Mouse (Mus musculus): ENCODE data around the gene Hspa12b.

The Hspa12b gene

GRCm38 (mm10) chr2:131129836-131130235 is 2.8 kb downstream of the Hspa12b start:
- no peak for DNase-seq (ENCODE audit: low spot score)

DNA sequence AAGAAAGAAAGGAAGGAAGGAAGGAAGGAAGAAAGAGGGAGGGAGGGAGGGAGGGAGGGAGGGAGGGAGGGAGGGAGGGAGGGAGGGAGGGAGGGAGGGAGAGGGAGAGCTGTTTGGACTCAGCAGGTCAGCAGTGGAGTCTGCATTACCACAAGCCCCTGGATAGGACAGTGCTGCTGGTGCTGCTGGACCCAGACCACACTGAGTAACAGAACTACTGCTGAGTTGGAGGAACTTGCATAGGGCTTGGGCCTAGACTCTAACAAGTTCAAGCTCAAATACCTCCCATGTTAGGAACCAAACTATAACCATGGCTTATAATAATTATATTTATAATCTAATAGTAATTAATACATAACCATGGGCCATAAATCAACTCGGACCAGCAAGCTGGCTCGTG is 3.8 kb downstream of the Hspa12b start:
- DNase-seq (ENCODE audit: low spot score), result no peak

DNA sequence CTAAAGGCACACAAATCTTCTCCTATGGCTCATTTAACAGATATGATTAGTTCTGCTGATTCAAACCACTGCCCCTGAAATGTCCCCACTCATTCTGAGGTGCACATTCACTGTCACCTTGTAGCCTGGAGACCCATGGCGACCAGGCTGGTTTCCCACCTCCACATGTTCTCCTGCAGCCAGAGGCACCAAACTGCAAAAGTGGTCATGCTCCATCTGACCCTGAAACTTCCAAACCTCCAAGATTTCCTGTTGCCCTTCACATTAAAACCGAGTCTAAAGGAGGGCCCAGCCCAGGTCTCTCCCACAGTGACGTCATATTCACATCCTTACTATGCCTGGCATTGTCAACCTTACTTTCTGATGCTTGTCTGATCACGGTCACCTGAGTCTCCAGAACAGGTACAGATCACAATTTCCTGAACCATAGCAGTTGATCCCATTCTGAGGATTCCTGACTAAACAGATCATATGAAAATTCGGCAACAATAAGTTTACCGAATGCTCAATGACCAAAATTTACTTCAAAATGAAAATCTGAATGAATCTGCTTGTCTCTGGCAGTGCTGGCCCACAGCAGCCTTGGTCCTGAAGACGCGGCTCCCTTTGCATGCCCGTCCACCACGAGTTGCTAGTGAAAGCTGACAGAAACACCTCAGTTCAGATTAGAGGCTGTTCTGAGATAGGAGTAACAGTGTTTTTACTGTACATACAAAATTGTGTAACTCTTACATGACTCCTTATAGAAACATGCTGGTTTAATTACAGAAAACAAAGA is 5.2 kb downstream of the Hspa12b start:
- no peak for DNase-seq (ENCODE audit: low spot score)

DNA sequence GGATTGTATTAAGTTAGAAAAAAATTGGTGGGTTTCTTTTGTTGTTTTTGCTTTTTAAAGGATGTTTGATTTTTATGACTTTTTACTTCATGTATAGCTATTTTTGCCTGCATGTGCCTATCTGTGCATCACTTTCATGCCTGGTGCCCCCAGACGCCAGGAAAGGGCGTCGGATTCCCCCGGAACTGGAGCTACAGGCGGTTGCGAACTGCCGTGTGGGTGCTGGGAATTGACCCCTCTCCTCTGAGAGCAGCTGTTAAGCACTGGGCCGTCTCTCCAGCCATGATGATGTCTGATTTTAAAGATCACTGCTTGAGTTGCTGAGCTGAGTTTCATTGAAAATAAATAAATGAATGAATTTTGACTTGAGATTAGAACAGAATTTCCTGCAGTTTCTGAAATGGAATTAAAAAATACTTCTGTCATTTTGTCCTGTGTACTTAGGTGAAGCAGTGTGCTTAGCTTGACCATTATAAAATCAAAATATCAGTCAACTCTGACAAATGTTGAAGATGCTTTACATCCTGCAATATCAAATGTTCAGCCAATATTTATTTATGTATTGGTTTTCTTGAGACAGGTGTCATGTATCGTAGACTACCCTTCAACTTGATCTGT is 6.0 kb downstream of the Hspa12b start, which contains the start of gene Gm11037:
Gene Gm11037, plus strand, starts transcription at position 568 of the 618 bp plus-strand sequence.
- DNase-seq (ENCODE audit: low spot score), result no peak

DNA sequence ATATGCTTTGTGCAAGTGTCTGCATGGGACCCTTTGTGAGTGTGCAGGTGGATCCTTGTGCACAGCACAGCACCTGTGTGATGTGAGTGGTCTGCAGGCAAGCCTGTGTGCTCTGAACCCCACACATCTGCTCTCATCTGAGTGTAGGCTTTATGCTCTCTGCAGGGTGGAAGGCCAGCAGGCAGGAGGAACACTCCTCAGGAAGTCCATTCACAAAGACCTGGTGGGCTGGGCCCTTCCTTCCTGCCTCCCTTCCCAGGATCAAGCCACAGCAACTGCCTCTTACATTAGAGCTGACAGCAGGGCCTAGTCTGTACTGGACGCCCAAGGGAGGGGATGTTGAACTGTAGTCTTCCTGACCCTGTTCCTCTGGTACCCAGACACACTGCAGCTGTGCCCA is 7.3 kb downstream of the Hspa12b start:
- no peak for DNase-seq (ENCODE audit: low spot score)

DNA sequence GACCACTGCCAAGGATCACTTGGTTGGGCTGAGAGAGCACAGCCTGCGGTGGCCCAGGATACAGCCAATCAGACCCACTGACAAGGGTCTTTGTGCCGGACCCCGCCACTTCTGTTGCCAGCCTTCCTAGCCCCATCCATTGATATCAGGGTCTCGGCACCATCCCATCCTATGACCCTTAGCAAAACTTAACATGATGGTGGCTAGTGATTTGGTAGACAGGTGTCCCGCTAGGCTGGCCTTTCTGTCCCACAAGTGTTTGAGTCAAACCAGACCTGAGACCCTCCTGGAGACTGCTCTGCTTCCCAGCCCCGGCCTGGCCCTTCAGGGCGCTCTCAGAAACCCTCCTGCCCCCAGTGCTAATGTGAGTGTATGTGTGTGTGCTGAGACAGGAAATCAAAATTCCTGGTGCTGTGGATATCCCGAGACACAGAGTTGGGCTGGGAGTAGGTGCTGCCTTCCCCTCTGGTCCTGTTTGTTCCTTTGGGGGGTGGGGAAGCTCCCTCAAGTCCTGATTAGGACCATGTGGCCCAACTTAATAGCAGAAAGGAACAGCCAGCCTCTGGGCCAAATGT is 7.8 kb downstream of the Hspa12b start:
- no peak for DNase-seq (ENCODE audit: low spot score)

- no peak for DNase-seq (ENCODE audit: low spot score)
These were observed 8.6 kb downstream of the Hspa12b start for GRCm38 (mm10) chr2:131135521-131136139.

GRCm38 (mm10) chr2:131138296-131138695 is 11.2 kb downstream of the Hspa12b start:
- no peak for DNase-seq (ENCODE audit: low spot score)

- no peak for DNase-seq (ENCODE audit: low spot score)
These were observed 11.7 kb downstream of the Hspa12b start for GRCm38 (mm10) chr2:131138760-131139159.

GRCm38 (mm10) chr2:131139287-131139686 is 12.2 kb downstream of the Hspa12b start:
- DNase-seq (ENCODE audit: low spot score), result no peak

GRCm38 (mm10) chr2:131139886-131140532 is 12.9 kb downstream of the Hspa12b start:
- DNase-seq (ENCODE audit: low spot score), result no peak

- no peak for DNase-seq (ENCODE audit: low spot score)
These were observed 13.4 kb downstream of the Hspa12b start for GRCm38 (mm10) chr2:131140533-131140905.

GRCm38 (mm10) chr2:131141336-131141986 is 14.4 kb downstream of the Hspa12b start:
- no peak for DNase-seq (ENCODE audit: low spot score)

DNA sequence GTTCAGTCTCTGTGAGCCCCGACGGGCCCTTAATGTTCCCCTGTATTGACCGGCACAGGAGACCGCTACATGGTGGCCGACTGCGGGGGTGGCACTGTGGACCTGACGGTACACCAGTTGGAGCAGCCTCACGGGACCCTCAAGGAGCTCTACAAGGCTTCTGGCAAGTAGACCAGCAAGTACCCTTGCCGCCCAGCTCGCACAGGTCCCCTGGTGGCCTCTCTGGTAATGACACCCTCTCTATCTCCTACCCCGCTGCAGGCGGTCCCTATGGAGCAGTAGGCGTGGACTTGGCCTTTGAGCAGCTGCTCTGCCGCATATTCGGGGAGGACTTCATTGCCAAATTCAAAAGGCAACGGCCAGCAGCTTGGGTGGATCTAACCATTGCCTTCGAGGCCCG is 15.5 kb downstream of the Hspa12b start:
- DNase-seq (ENCODE audit: low spot score), result peak; percentile 49

GRCm38 (mm10) chr2:131143007-131143780 is 16.1 kb downstream of the Hspa12b start:
- DNase-seq (ENCODE audit: low spot score), result no peak

DNA sequence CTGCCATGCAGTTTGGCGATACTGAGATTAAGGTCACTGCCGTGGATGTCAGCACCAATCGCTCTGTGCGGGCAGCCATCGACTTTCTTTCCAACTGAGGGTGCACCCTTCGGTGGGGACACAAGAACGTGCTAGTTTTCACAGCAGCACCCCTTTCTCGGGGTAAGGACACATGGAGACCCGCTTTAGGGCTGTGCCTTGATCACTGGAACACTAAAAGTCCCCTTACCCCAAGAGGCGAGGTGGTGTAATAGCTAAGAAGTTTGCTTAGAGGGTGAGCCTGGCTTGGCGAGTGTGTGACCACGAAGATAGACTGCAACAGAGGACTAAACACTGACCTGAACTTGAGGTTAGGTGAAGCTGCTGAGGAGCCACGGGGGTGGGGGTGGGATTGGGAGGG is 18.0 kb downstream of the Hspa12b start:
- no peak for DNase-seq (ENCODE audit: low spot score)

GRCm38 (mm10) chr2:131145536-131145935 is 18.5 kb downstream of the Hspa12b start:
- DNase-seq (ENCODE audit: low spot score), result no peak

DNA sequence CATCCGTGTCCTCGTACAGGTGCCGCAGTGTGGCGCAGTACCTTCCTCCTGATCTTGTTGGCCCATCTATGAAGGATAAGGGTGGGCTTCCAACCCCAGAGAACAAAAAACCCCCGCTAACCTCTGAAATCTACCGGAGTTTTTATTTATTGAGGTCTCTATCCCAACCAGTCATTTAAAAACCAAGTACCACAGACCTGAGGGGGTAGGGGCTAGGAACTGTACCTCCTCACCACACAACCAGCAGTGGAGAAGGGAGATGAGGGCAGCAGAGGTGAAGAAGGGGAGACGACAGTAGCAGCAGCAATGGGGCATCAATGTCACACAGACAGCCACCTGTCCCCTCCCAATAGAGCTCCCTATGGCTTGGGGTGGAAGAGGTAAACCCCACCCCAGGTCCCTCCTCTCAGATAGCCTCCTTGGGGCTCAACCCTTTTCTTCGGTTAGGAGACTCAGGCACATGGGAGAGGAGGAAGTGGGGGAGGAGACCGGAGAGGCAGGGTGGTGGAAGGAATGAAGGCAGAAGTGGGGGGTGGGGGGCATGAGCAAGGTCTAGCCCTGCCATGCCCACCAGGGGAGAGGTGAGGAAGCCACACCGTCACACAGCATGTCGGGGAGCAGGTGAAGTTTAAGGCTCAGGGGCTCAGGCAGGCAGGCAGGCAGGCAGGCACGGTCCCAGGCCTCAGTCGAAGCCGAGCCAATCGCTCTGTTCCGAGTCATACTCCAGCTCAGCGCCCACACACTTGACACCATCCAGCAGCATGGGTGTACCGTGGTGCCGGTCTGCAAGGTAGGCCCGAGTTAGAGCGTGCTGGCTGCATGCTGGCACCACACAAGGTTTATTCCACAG is 19.3 kb downstream of the Hspa12b start:
- DNase-seq (ENCODE audit: low spot score), result no peak

- no peak for DNase-seq (ENCODE audit: low spot score)
These were observed 19.9 kb downstream of the Hspa12b start for GRCm38 (mm10) chr2:131147043-131147365.
